In genomic region chr17:73822255-73822654, GRCm38 (mm10) we compare ENCODE assay signal across 10 mouse cellular contexts. TPM values are rescaled to one million over a fixed set of nuclear protein-coding genes. Genes with fewer than 3 reads are reported as not detected.
A peak's percentile ranks its signal among the peaks of the same experiment; 100 is the strongest.
DNase-seq lines count a peak whose midpoint lies in the region; ATAC-seq lines count a peak whose summit lies in the region.
"Had no signal": no experiment of that assay in that cellular context is flagged by ENCODE, and none has a peak within 500 bp of the region (broad histone marks: within the 10 kb centered on the region; RNA-seq: fewer than 3 reads in every experiment).

No protein-coding gene starts in this region.

- ATAC-seq in megakaryocyte, adult 5-6 weeks (ENCODE audit: poor library complexity, severe bottlenecking) = peak; percentile 56; the same call in 1 of the 2 replicates

- peak; percentile 57 for DNase-seq in right cerebral cortex, adult 2 months (ENCODE audit: low spot score in 2 of 2)
- no peak for DNase-seq in right cerebral cortex, postnatal 14 days
- DNase-seq in NIH3T3 (ENCODE audit: low read depth) = peak; percentile 39
- DNase-seq in thymus, postnatal 25 days = peak; percentile 67
- no peak for DNase-seq in lung, postnatal 36 days
- no peak for DNase-seq in urinary bladder, postnatal 10 days (ENCODE audit: low spot score)
- DNase-seq: gastrocnemius, postnatal 10 days; kidney, adult 2 months; lung, adult 18-20 months had no signal

RNA-seq across cellular contexts. Expression of gene Ehd3, which starts 18.3 kb away (rescaled TPM):
- 1.3 TPM in 1 of 2 replicates, not detected in the other for total RNA-seq in megakaryocyte, adult 5-6 weeks (2015)
- 0.51 and 0.73 TPM in 2 replicates for total RNA-seq in megakaryocyte, adult 5-6 weeks (2017)

Comparison
In these comparisons a context has a peak if more than half of its experiments do, and no peak if none do; other contexts are left out.
1. DNase-seq: peak in right cerebral cortex, adult 2 months (2 of 2), NIH3T3 (single experiment) and thymus, postnatal 25 days (single experiment); none in right cerebral cortex, postnatal 14 days (single experiment), lung, postnatal 36 days (single experiment) and urinary bladder, postnatal 10 days (single experiment).